Mouse (Mus musculus) liver, embryonic 12.5 days (tissue): ENCODE measurements around the gene Sycp3. TPM values are rescaled to one million over a fixed set of nuclear protein-coding genes. Genes with fewer than 3 reads are reported as not detected.

ENCODE experiments used
- polyA plus RNA-seq: library from polyadenylated mRNA; unstranded; fragments of >200 nt; fragmentation: Nextera tagmentation; extraction: Ambion mirVana; gene quantifications from 2 replicates; pipeline ENCODE4 v1.2.1, GENCODE M21; 2016

Gene Sycp3
- polyA plus RNA-seq, 1 experiment from 2014 or later = not detected

Other genes starting within 250 kb of the Sycp3 start
- 0.64 and 0.86 TPM in 2 replicates for gene Dram1, start 80.5 kb upstream of the Sycp3 start, polyA plus RNA-seq
- 7.3 and 8.2 TPM in 2 replicates for gene Gnptab, start 80.4 kb upstream of the Sycp3 start, polyA plus RNA-seq
- 7.0 and 8.2 TPM in 2 replicates for gene Chpt1, start 44.5 kb downstream of the Sycp3 start, polyA plus RNA-seq
- gene Mybpc1, start 145.6 kb downstream of the Sycp3 start, polyA plus RNA-seq = 0.46 and 0.48 TPM in 2 replicates
- 3.5 and 5.8 TPM in 2 replicates for gene Spic, start 225.4 kb downstream of the Sycp3 start, polyA plus RNA-seq